Mouse (Mus musculus): ENCODE results near the gene Slc12a7. TPM values are rescaled to one million over a fixed set of nuclear protein-coding genes. Genes with fewer than 3 reads are reported as not detected.

Slc12a7 gene
- polyA plus RNA-seq, 1 experiment: 0.20 TPM

- H3K9me3 ChIP-seq (ENCODE audit: control insufficient read depth, low read length): no peaks in the 10 kb centered on the region
- peaks cover 7% of the 10 kb centered on the region for H3K4me1 ChIP-seq (ENCODE audit: control insufficient read depth)
- H3K27me3 ChIP-seq (ENCODE audit: control insufficient read depth): no peaks in the 10 kb centered on the region
- TF ChIP-seq GATA1 (IDR thresholded peaks at IDR 0.05; ENCODE audit: low read length): no peak
- TF ChIP-seq TAL1 (IDR thresholded peaks at IDR 0.05; ENCODE audit: low read length): no peak
- H3K4me3 ChIP-seq (replicated peaks): no peak overlapping the region
- peaks cover 2% of the 10 kb centered on the region; the same call in 1 of the 2 replicates for H3K36me3 ChIP-seq (ENCODE audit: control insufficient read depth)
Observed at GRCm38 (mm10) chr13:73772655-73773054, 39.8 kb downstream of the Slc12a7 start.

- peaks cover 7% of the 10 kb centered on the region for H3K4me1 ChIP-seq (ENCODE audit: control insufficient read depth)
Observed at GRCm38 (mm10) chr13:73773519-73774205, 40.8 kb downstream of the Slc12a7 start.

GRCm38 (mm10) chr13:73775786-73776185, 42.9 kb downstream of the Slc12a7 start:
- Histone ChIP-seq H3K4me3 (replicated peaks) (no peak overlapping the region), H3K4me1 (ENCODE audit: control insufficient read depth) (peaks cover 1% of the 10 kb centered on the region; the same call in 1 of the 2 replicates), H3K36me3 (ENCODE audit: control insufficient read depth) (no peaks in the 10 kb centered on the region; the same call in 1 of the 2 replicates), H3K9me3 (ENCODE audit: control insufficient read depth, low read length) (no peaks in the 10 kb centered on the region), H3K27me3 (ENCODE audit: control insufficient read depth) (no peaks in the 10 kb centered on the region)
- no peak for TF ChIP-seq GATA1 (IDR thresholded peaks at IDR 0.05; ENCODE audit: low read length)
- TF ChIP-seq TAL1 (IDR thresholded peaks at IDR 0.05; ENCODE audit: low read length): no peak

More at GRCm38 (mm10) chr13:73773519-73774205, 40.8 kb downstream of the Slc12a7 start:
- no peak for TF ChIP-seq GATA1 (IDR thresholded peaks at IDR 0.05; ENCODE audit: low read length)
- no peak for TF ChIP-seq TAL1 (IDR thresholded peaks at IDR 0.05; ENCODE audit: low read length)
- H3K9me3 ChIP-seq (ENCODE audit: control insufficient read depth, low read length): no peaks in the 10 kb centered on the region
- no peaks in the 10 kb centered on the region; the same call in 1 of the 2 replicates for H3K36me3 ChIP-seq (ENCODE audit: control insufficient read depth)
- no peak overlapping the region for H3K4me3 ChIP-seq (replicated peaks)
- H3K27me3 ChIP-seq (ENCODE audit: control insufficient read depth): no peaks in the 10 kb centered on the region

- Histone ChIP-seq H3K27me3 (ENCODE audit: control insufficient read depth) (no peaks in the 10 kb centered on the region), H3K4me3 (replicated peaks) (no peak overlapping the region), H3K9me3 (ENCODE audit: control insufficient read depth, low read length) (no peaks in the 10 kb centered on the region), H3K36me3 (ENCODE audit: control insufficient read depth) (no peaks in the 10 kb centered on the region; the same call in 1 of the 2 replicates), H3K4me1 (ENCODE audit: control insufficient read depth) (peaks cover 1% of the 10 kb centered on the region; the same call in 1 of the 2 replicates)
- no peak for TF ChIP-seq TAL1 (IDR thresholded peaks at IDR 0.05; ENCODE audit: low read length)
- no peak for TF ChIP-seq GATA1 (IDR thresholded peaks at IDR 0.05; ENCODE audit: low read length)
Observed at GRCm38 (mm10) chr13:73777578-73777977, 44.7 kb downstream of the Slc12a7 start.

- Histone ChIP-seq H3K27me3 (ENCODE audit: control insufficient read depth) (no peaks in the 10 kb centered on the region), H3K36me3 (ENCODE audit: control insufficient read depth) (peaks cover 9% of the 10 kb centered on the region; the same call in 1 of the 2 replicates), H3K9me3 (ENCODE audit: control insufficient read depth, low read length) (no peaks in the 10 kb centered on the region), H3K4me3 (replicated peaks) (no peak overlapping the region), H3K4me1 (ENCODE audit: control insufficient read depth) (0 out of 2 replicates have a peak, but pooled peaks cover 1% of the 10 kb centered on the region)
- TF ChIP-seq GATA1 (IDR thresholded peaks at IDR 0.05; ENCODE audit: low read length): no peak
- no peak for TF ChIP-seq TAL1 (IDR thresholded peaks at IDR 0.05; ENCODE audit: low read length)
Observed at GRCm38 (mm10) chr13:73782486-73782885, 49.6 kb downstream of the Slc12a7 start.

- Histone ChIP-seq H3K4me1 (ENCODE audit: control insufficient read depth) (no peaks in the 10 kb centered on the region), H3K9me3 (ENCODE audit: control insufficient read depth, low read length) (no peaks in the 10 kb centered on the region), H3K36me3 (ENCODE audit: control insufficient read depth) (peaks cover 35% of the 10 kb centered on the region), H3K27me3 (ENCODE audit: control insufficient read depth) (no peaks in the 10 kb centered on the region), H3K4me3 (replicated peaks) (no peak overlapping the region)
- TF ChIP-seq TAL1 (IDR thresholded peaks at IDR 0.05; ENCODE audit: low read length): no peak
- TF ChIP-seq GATA1 (IDR thresholded peaks at IDR 0.05; ENCODE audit: low read length): no peak
Observed at GRCm38 (mm10) chr13:73792176-73792575, 59.3 kb downstream of the Slc12a7 start.

- TF ChIP-seq GATA1 (IDR thresholded peaks at IDR 0.05; ENCODE audit: low read length): no peak
- no peak for TF ChIP-seq TAL1 (IDR thresholded peaks at IDR 0.05; ENCODE audit: low read length)
Observed at GRCm38 (mm10) chr13:73793171-73793570, 60.3 kb downstream of the Slc12a7 start.

GRCm38 (mm10) chr13:73799110-73799509, 66.2 kb downstream of the Slc12a7 start:
- Histone ChIP-seq H3K4me1 (ENCODE audit: control insufficient read depth) (no peaks in the 10 kb centered on the region), H3K9me3 (ENCODE audit: control insufficient read depth, low read length) (no peaks in the 10 kb centered on the region), H3K36me3 (ENCODE audit: control insufficient read depth) (peaks cover 40% of the 10 kb centered on the region), H3K4me3 (replicated peaks) (no peak overlapping the region), H3K27me3 (ENCODE audit: control insufficient read depth) (no peaks in the 10 kb centered on the region)
- TF ChIP-seq GATA1 (IDR thresholded peaks at IDR 0.05; ENCODE audit: low read length) (no peak), TAL1 (IDR thresholded peaks at IDR 0.05; ENCODE audit: low read length) (no peak)

More at GRCm38 (mm10) chr13:73793171-73793570, 60.3 kb downstream of the Slc12a7 start:
- H3K9me3 ChIP-seq (ENCODE audit: control insufficient read depth, low read length): no peaks in the 10 kb centered on the region
- no peaks in the 10 kb centered on the region for H3K4me1 ChIP-seq (ENCODE audit: control insufficient read depth)
- H3K36me3 ChIP-seq (ENCODE audit: control insufficient read depth): peaks cover 38% of the 10 kb centered on the region
- H3K27me3 ChIP-seq (ENCODE audit: control insufficient read depth): no peaks in the 10 kb centered on the region
- H3K4me3 ChIP-seq (replicated peaks): no peak overlapping the region

- Histone ChIP-seq H3K27me3 (ENCODE audit: control insufficient read depth) (no peaks in the 10 kb centered on the region), H3K36me3 (ENCODE audit: control insufficient read depth) (peaks cover 23% of the 10 kb centered on the region), H3K4me3 (replicated peaks) (no peak overlapping the region), H3K9me3 (ENCODE audit: control insufficient read depth, low read length) (no peaks in the 10 kb centered on the region), H3K4me1 (ENCODE audit: control insufficient read depth) (no peaks in the 10 kb centered on the region)
- TF ChIP-seq TAL1 (IDR thresholded peaks at IDR 0.05; ENCODE audit: low read length) (no peak), GATA1 (IDR thresholded peaks at IDR 0.05; ENCODE audit: low read length) (no peak)
Observed at GRCm38 (mm10) chr13:73803450-73804178, 70.7 kb downstream of the Slc12a7 start.

Data from erythroblast, embryonic 14.5 days (primary cell).